Mouse (Mus musculus): ENCODE data around the gene Trim2. TPM values are rescaled to one million over a fixed set of nuclear protein-coding genes. Genes with fewer than 3 reads are reported as not detected.

The Trim2 gene
- polyA plus RNA-seq, 1 experiment: 10.2 TPM

DNA sequence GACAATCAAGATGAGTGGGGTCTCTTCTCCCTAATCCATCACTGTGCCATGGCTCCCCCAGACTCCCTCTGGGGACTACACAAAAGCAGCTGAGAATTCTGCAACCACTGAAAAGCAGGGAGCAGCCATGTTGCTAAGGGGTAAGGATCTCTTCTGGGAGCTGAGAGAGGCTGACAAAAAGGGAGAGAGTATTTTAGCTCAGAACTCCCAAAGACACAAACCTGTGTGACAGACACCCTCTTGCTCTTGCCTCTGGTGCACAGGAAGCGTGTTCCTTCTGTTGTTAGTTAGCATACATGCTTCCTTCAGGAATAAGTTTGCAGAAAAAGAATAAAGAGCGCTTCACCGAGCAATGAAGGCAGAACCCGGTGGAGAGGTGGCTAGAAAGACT is 88.7 kb downstream of the Trim2 start:
- Histone ChIP-seq H3K27ac (ENCODE audit: control insufficient read depth, insufficient read depth, low read depth, low read length, poor library complexity) (no peak overlapping the region), H3K4me1 (ENCODE audit: control insufficient read depth, insufficient read depth, low read length) (no peaks in the 10 kb centered on the region), H3K4me3 (replicated peaks; ENCODE audit: control insufficient read depth, low read depth, low read length) (no peak overlapping the region)
- 84% methylated on average over 4 of the region's 4 CpGs for WGBS
- TF ChIP-seq POLR2A (IDR thresholded peaks at IDR 0.05; ENCODE audit: borderline replicate concordance, control insufficient read depth, low read depth, low read length) (no peak), CTCF (IDR thresholded peaks at IDR 0.05; ENCODE audit: control insufficient read depth, insufficient read depth, low read length) (no peak)

DNA sequence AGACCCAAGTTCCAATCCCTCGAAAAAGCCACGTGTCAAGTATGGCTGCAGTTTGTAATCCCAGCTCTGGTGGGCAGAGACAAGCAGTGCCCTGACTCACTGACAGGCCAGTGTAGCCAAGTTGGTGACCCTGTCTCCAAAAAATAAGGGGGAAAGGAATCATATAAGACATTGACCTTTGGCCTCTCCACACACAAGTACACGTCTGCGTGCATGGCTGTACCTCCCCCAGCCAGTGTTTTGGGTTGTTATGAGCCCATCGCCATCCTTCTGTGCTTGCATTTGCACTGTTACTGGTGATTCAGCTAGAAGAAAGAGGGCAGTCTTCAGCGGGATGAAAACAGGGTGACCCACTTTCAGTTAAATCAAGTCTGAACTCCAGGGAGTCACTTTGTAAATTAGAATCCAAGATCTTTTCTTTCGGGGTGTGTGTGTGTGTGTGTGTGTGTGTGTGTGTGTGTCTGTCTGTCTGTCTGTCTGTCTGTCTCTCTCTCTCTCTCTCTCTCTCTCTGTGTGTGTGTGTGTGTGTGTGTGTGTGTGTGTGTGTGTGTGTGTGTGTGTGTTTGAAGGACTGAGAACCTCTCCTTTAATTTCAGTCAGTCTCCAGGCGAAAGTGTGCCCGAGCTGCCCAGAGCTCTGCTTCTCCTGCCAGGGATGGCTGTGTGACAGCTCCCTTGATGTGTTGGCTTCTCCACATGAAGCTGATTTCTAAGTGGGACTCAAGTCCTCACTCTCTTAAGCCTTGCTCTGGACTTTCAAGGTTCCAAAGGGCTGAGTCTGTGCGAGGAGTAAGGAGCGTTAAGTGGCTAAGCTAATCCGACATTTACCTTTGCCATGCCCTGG is 89.3 kb downstream of the Trim2 start:
- WGBS: 87% methylated on average over 12 of the region's 12 CpGs
- no peak for TF ChIP-seq POLR2A (IDR thresholded peaks at IDR 0.05; ENCODE audit: borderline replicate concordance, control insufficient read depth, low read depth, low read length)
- TF ChIP-seq CTCF (IDR thresholded peaks at IDR 0.05; ENCODE audit: control insufficient read depth, insufficient read depth, low read length): no peak
- Histone ChIP-seq H3K27ac (ENCODE audit: control insufficient read depth, insufficient read depth, low read depth, low read length, poor library complexity) (no peak overlapping the region), H3K4me1 (ENCODE audit: control insufficient read depth, insufficient read depth, low read length) (no peaks in the 10 kb centered on the region), H3K4me3 (replicated peaks; ENCODE audit: control insufficient read depth, low read depth, low read length) (no peak overlapping the region)

DNA sequence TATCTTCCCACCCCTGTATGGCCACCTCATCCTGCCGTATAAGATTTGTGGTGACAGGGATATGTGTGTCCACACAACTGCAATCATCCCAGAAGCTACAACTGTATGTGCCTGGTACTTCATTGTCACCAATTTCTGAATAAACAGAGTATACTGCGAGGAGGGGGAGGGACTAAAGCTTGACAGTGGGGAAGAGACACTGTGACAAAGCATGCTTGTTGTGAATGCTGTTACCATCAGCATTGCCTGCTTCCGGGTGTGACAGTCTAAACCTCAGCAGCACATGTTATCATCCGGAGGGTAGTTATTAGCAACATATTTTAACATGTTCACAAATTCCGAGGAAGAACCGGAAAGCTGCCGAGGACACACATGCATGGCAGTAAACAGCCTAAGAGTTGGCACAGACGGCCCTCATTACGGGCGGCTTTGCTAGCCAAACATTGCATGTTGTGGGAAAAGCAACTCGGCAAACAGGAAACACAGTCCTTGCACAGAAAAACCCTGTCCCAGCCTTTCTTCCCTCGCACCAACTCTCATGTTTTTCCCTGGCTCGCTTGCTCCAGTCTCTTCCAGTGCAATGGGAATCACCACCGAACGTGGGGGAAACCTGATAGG is 90.8 kb downstream of the Trim2 start:
- Histone ChIP-seq H3K27ac (ENCODE audit: control insufficient read depth, insufficient read depth, low read depth, low read length, poor library complexity) (no peak overlapping the region), H3K4me1 (ENCODE audit: control insufficient read depth, insufficient read depth, low read length) (no peaks in the 10 kb centered on the region), H3K4me3 (replicated peaks; ENCODE audit: control insufficient read depth, low read depth, low read length) (no peak overlapping the region)
- 84% methylated on average over 15 of the region's 15 CpGs for WGBS
- TF ChIP-seq POLR2A (IDR thresholded peaks at IDR 0.05; ENCODE audit: borderline replicate concordance, control insufficient read depth, low read depth, low read length): no peak
- no peak for TF ChIP-seq CTCF (IDR thresholded peaks at IDR 0.05; ENCODE audit: control insufficient read depth, insufficient read depth, low read length)

DNA sequence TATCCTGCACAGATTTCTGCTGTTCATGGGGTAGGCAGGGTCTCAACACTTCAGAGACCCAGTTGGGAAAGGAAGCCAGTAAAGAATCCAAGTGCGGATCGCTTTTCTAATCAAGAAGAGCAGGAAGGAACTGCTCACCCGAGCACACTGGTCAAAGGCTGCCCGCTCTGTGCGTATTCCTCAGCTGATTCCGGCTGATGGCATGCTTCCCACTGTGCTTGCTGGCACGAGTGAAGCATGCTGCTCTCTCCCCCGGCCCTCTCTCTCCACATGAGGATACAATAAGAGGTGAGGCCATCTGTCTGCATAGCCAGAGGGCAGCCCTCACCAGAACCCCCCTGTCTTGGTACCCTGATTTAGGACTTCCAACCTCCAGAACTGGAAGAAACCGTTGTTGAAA is 91.4 kb downstream of the Trim2 start:
- no peak overlapping the region for H3K4me3 ChIP-seq (replicated peaks; ENCODE audit: control insufficient read depth, low read depth, low read length)
- TF ChIP-seq POLR2A (IDR thresholded peaks at IDR 0.05; ENCODE audit: borderline replicate concordance, control insufficient read depth, low read depth, low read length): no peak
- no peak for TF ChIP-seq CTCF (IDR thresholded peaks at IDR 0.05; ENCODE audit: control insufficient read depth, insufficient read depth, low read length)
- WGBS: 76% methylated on average over 9 of the region's 9 CpGs
- H3K4me1 ChIP-seq (ENCODE audit: control insufficient read depth, insufficient read depth, low read length): no peaks in the 10 kb centered on the region
- no peak overlapping the region for H3K27ac ChIP-seq (ENCODE audit: control insufficient read depth, insufficient read depth, low read depth, low read length, poor library complexity)

DNA sequence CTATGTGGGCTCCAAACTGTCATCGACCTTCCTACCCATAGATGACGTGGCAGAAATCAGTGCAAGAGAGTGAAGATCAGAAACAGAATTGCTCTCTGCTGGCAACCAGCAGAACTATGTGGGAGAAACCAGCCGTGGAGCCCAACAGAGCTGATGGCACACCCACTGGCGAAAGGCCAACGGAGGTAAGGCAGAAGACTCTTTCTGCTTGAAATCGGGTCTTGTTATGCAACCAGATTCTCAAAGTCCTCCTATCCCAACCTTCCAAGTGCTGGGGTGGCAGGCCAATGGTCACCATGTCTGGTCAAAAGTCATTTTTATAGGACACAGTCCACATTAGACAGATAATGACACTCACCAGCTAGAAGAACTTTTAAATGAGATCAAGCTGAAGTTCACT is 92.2 kb downstream of the Trim2 start:
- 66% methylated on average over 6 of the region's 6 CpGs for WGBS
- Histone ChIP-seq H3K27ac (ENCODE audit: control insufficient read depth, insufficient read depth, low read depth, low read length, poor library complexity) (no peak overlapping the region), H3K4me3 (replicated peaks; ENCODE audit: control insufficient read depth, low read depth, low read length) (no peak overlapping the region), H3K4me1 (ENCODE audit: control insufficient read depth, insufficient read depth, low read length) (no peaks in the 10 kb centered on the region)
- TF ChIP-seq CTCF (IDR thresholded peaks at IDR 0.05; ENCODE audit: control insufficient read depth, insufficient read depth, low read length): no peak
- no peak for TF ChIP-seq POLR2A (IDR thresholded peaks at IDR 0.05; ENCODE audit: borderline replicate concordance, control insufficient read depth, low read depth, low read length)

DNA sequence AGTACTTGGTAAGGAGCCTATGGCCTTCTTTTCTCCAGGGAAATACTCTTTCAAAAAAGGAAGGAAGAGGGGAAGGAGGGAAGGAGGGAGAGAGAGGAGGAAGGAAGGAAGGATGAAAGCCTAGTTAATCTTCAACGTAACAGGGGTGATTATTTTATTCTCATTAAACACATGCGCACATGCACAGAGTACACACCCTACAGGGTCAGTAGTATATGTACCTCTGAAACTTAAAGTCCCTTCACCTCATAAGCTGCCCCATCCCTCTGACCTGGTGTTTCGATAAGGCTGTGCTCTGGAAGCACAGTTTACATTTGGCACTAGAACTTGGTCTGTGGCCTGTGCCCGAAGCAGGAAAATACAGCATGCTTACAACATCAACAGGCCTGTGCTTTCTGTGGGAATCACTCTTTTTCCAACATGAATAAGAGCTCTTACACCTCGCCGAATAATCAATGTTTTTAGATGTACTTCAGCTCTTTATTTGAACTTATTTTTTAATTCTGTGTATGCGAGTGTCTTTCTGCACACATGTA is 95.3 kb downstream of the Trim2 start:
- 78% methylated on average over 7 of the region's 7 CpGs for WGBS
- no peak overlapping the region for H3K27ac ChIP-seq (ENCODE audit: control insufficient read depth, insufficient read depth, low read depth, low read length, poor library complexity)
- TF ChIP-seq CTCF (IDR thresholded peaks at IDR 0.05; ENCODE audit: control insufficient read depth, insufficient read depth, low read length) (no peak), POLR2A (IDR thresholded peaks at IDR 0.05; ENCODE audit: borderline replicate concordance, control insufficient read depth, low read depth, low read length) (no peak)
- H3K4me1 ChIP-seq (ENCODE audit: control insufficient read depth, insufficient read depth, low read length): no peaks in the 10 kb centered on the region
- no peak overlapping the region for H3K4me3 ChIP-seq (replicated peaks; ENCODE audit: control insufficient read depth, low read depth, low read length)

DNA sequence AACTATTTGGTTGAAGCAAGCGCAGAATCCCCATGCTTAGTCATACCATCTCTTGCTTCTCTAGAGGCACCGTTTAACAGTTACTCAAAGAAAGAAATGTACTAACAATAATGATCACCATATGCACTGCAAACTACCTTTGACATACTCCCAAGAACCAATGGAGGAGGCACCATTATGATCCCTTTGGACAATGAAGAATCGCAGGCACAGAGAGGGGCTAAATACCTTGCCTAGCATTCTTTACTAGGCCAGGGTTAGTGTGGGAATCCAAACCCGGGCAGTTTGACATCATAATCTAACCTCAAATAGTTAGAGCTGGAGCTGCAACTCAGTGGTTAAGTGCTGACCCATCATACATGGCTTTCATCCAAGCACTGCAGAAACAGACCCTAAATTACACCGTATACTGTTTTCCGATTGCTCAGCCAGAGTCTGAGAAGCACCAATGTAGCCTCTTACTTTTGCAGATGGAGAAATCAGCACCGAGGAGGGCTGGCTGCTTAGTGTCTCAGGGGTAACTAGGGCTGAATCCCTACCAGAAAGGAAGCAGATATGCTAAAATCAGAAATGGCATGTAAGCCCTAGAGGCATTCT is 97.7 kb downstream of the Trim2 start:
- H3K4me1 ChIP-seq (ENCODE audit: control insufficient read depth, insufficient read depth, low read length): no peaks in the 10 kb centered on the region
- TF ChIP-seq POLR2A (IDR thresholded peaks at IDR 0.05; ENCODE audit: borderline replicate concordance, control insufficient read depth, low read depth, low read length): no peak
- no peak for TF ChIP-seq CTCF (IDR thresholded peaks at IDR 0.05; ENCODE audit: control insufficient read depth, insufficient read depth, low read length)
- H3K4me3 ChIP-seq (replicated peaks; ENCODE audit: control insufficient read depth, low read depth, low read length): no peak overlapping the region
- WGBS: 49% methylated on average over 7 of the region's 7 CpGs
- no peak overlapping the region for H3K27ac ChIP-seq (ENCODE audit: control insufficient read depth, insufficient read depth, low read depth, low read length, poor library complexity)

DNA sequence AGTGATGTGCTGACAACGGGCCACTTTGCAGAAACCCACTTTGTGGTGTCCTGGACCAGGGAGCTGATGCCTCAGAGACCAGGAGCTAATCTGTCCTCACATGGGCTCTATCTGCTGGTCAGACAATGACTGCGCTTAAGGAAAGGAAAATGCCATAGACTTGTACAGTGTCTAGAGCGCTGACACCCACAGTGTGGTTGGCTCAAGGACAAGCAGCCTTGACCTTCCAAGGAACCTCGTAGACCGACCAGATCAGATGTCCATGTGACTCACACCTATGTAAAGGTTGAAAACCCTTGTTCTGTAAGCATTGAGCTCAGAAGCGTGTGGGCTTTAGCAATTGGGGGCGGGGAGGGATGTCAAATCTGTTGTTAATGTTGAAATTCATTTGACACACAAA is 98.2 kb downstream of the Trim2 start:
- Histone ChIP-seq H3K27ac (ENCODE audit: control insufficient read depth, insufficient read depth, low read depth, low read length, poor library complexity) (no peak overlapping the region), H3K4me1 (ENCODE audit: control insufficient read depth, insufficient read depth, low read length) (no peaks in the 10 kb centered on the region), H3K4me3 (replicated peaks; ENCODE audit: control insufficient read depth, low read depth, low read length) (no peak overlapping the region)
- TF ChIP-seq CTCF (IDR thresholded peaks at IDR 0.05; ENCODE audit: control insufficient read depth, insufficient read depth, low read length) (no peak), POLR2A (IDR thresholded peaks at IDR 0.05; ENCODE audit: borderline replicate concordance, control insufficient read depth, low read depth, low read length) (no peak)
- WGBS: 89% methylated on average over 7 of the region's 7 CpGs

Measured in bone marrow, adult 2 months (tissue).